28 mouse cellular contexts compared by ENCODE assay signal in the genomic region with DNA sequence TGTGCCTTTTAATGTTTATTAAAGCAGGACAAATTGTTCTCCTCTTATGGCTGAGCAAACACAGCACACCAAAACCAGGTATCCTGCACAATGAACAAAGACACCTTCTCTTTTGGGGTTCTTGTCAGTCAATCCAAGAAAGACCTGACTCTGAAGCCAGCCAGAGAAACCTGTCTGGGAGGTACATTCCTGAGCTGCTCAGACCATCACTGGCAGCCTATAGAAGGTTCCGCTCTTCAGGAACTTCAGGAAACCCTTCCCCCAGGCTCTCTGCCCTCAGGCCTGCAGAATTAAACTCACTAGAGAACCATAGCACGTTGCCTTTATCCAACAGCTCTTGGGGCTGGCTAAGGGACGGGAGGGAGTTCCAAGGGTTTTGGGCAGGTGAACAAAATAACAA.
A peak's percentile ranks its signal among the peaks of the same experiment; 100 is the strongest.
DNase-seq lines count a peak whose midpoint lies in the region; ATAC-seq and TF ChIP-seq lines count a peak whose summit lies in the region.
"Had no signal": no experiment of that assay in that cellular context is flagged by ENCODE, and none has a peak within 500 bp of the region (broad histone marks: within the 10 kb centered on the region; RNA-seq: fewer than 3 reads in every experiment).

No protein-coding gene starts in this region.

- H3K27ac ChIP-seq in embryonic facial prominence, embryonic 14.5 days (replicated peaks; ENCODE audit: low read depth, low read length), result no peak overlapping the region
- no peak overlapping the region for H3K27ac ChIP-seq in embryonic facial prominence, embryonic 10.5 days (replicated peaks)
- peak overlapping the region; percentile 41; the same call in 1 of the 2 replicates for H3K27ac ChIP-seq in lung, embryonic 15.5 days
- H3K27ac ChIP-seq in lung, postnatal 0 days (ENCODE audit: low read length), result no peak overlapping the region
- H3K27ac ChIP-seq: embryonic facial prominence, embryonic 12.5 days; embryonic facial prominence, embryonic 15.5 days; forebrain, embryonic 12.5 days had no signal

- peak; percentile 67 for DNase-seq in embryonic facial prominence, embryonic 14.5 days (ENCODE audit: low spot score)
- DNase-seq in embryonic facial prominence, embryonic 10.5 days (ENCODE audit: low spot score), result no peak
- DNase-seq in lung, postnatal 14 days, result no peak
- peak; percentile 22 for DNase-seq in lung, postnatal 0 days (ENCODE audit: low spot score)
- no peak for DNase-seq in lung, adult 2 months
- no peak for DNase-seq in Patski (ENCODE audit: low read depth, low spot score)
- DNase-seq: adrenal gland, adult 2 months; adrenal gland, postnatal 10 days; adrenal gland, postnatal 25 days; B cell, adult 2 months; cerebellum, adult 11 months; cerebellum, adult 18-20 months; cerebellum, adult 8-10 months; cerebellum, adult 9-11 months; cerebellum, postnatal 14 days; cerebellum, postnatal 36 days; embryo, embryonic 11 days had no signal

- H3K9ac ChIP-seq in embryonic facial prominence, embryonic 14.5 days (ENCODE audit: low read depth, low read length), result no peak overlapping the region
- no peak overlapping the region for H3K9ac ChIP-seq in lung, embryonic 15.5 days
- no peak overlapping the region for H3K9ac ChIP-seq in lung, postnatal 0 days (replicated peaks; ENCODE audit: low read depth)
- H3K9ac ChIP-seq: embryonic facial prominence, embryonic 12.5 days; embryonic facial prominence, embryonic 15.5 days; forebrain, embryonic 12.5 days had no signal

- no peaks in the 10 kb centered on the region for H3K36me3 ChIP-seq in embryonic facial prominence, embryonic 14.5 days (ENCODE audit: control insufficient read depth, insufficient read depth, low read length)
- H3K36me3 ChIP-seq in embryonic facial prominence, embryonic 10.5 days (replicated peaks), result no peaks in the 10 kb centered on the region
- H3K36me3 ChIP-seq in lung, embryonic 15.5 days, result no peaks in the 10 kb centered on the region
- H3K36me3 ChIP-seq in lung, postnatal 0 days (ENCODE audit: insufficient read depth, low read length), result no peaks in the 10 kb centered on the region
- H3K36me3 ChIP-seq: embryonic facial prominence, embryonic 12.5 days; embryonic facial prominence, embryonic 15.5 days; forebrain, embryonic 10.5 days; forebrain, embryonic 12.5 days; G1E had no signal

- peaks cover 23% of the 10 kb centered on the region for H3K4me1 ChIP-seq in embryonic facial prominence, embryonic 14.5 days (ENCODE audit: control insufficient read depth, insufficient read depth, low read length)
- H3K4me1 ChIP-seq in embryonic facial prominence, embryonic 10.5 days, result peaks cover 61% of the 10 kb centered on the region
- H3K4me1 ChIP-seq in lung, embryonic 15.5 days, result peaks cover 28% of the 10 kb centered on the region
- H3K4me1 ChIP-seq in lung, postnatal 0 days (ENCODE audit: insufficient read depth, low read depth, low read length), result peaks cover 3% of the 10 kb centered on the region; the same call in 1 of the 2 replicates
- no peaks in the 10 kb centered on the region for H3K4me1 ChIP-seq in lung, adult 2 months (ENCODE audit: control insufficient read depth, insufficient read depth, low read length)

- WGBS in embryonic facial prominence, embryonic 14.5 days, result 43% methylated on average over 3 of the region's 3 CpGs
- WGBS in embryonic facial prominence, embryonic 10.5 days, result 58% methylated on average over 3 of the region's 3 CpGs
- 48% methylated on average over 3 of the region's 3 CpGs for WGBS in lung, embryonic 15.5 days
- WGBS in lung, postnatal 0 days, result 36% methylated on average over 3 of the region's 3 CpGs
- WGBS in lung, adult 2 months, result 62% methylated on average over 3 of the region's 3 CpGs

- TF ChIP-seq POLR2A in lung, adult 2 months (IDR thresholded peaks at IDR 0.05; ENCODE audit: borderline replicate concordance, extremely low read depth, low read depth, low read length), result no peak

- TF ChIP-seq EP300 in lung, postnatal 0 days (IDR thresholded peaks at IDR 0.05), result no peak

- POLR2A ChIA-PET in Patski (lab: Charles Lee), result no interaction called here

- in situ Hi-C loops in Patski (cut with MboI; ENCODE audit: low pct_unique_long_range_greater_than_20kb), result no loop called here

- TF ChIP-seq CTCF in lung, postnatal 0 days (IDR thresholded peaks at IDR 0.05), result no peak
- no peak for TF ChIP-seq CTCF in lung, adult 2 months (IDR thresholded peaks at IDR 0.05; ENCODE audit: insufficient read depth, low read length)
- TF ChIP-seq CTCF in Patski (IDR thresholded peaks at IDR 0.05), result no peak

- no peak for ATAC-seq in embryonic facial prominence, embryonic 14.5 days (ENCODE audit: low read depth)
- ATAC-seq in lung, embryonic 15.5 days (ENCODE audit: borderline replicate concordance, extremely low read depth, low FRiP score, low TSS enrichment), result 0 out of 2 replicates have a peak, but pooled peaks have one; percentile 33
- ATAC-seq in lung, postnatal 0 days, result no peak
- peak; percentile 44 for ATAC-seq in Patski
- ATAC-seq: CD4-positive, CD25-positive, alpha-beta regulatory T cell, adult 4 months; forebrain, embryonic 14.5 days; forebrain, embryonic 16.5 days had no signal

- H3K9me3 ChIP-seq in embryonic facial prominence, embryonic 14.5 days (ENCODE audit: control insufficient read depth, low read length), result no peaks in the 10 kb centered on the region
- no peaks in the 10 kb centered on the region for H3K9me3 ChIP-seq in embryonic facial prominence, embryonic 10.5 days
- no peaks in the 10 kb centered on the region for H3K9me3 ChIP-seq in lung, embryonic 15.5 days
- H3K9me3 ChIP-seq in lung, postnatal 0 days (ENCODE audit: low read length), result no peaks in the 10 kb centered on the region
- H3K9me3 ChIP-seq: embryonic facial prominence, embryonic 12.5 days; embryonic facial prominence, embryonic 15.5 days; forebrain, embryonic 10.5 days; forebrain, embryonic 12.5 days had no signal

- H3K4me3 ChIP-seq in embryonic facial prominence, embryonic 14.5 days (ENCODE audit: low read depth, low read length), result no peak overlapping the region
- no peak overlapping the region for H3K4me3 ChIP-seq in embryonic facial prominence, embryonic 10.5 days
- no peak overlapping the region for H3K4me3 ChIP-seq in lung, embryonic 15.5 days
- H3K4me3 ChIP-seq in lung, postnatal 0 days (ENCODE audit: low read depth, low read length), result no peak overlapping the region
- no peak overlapping the region for H3K4me3 ChIP-seq in lung, adult 2 months (replicated peaks; ENCODE audit: extremely low read depth, low read depth, low read length)
- H3K4me3 ChIP-seq: embryonic facial prominence, embryonic 12.5 days; embryonic facial prominence, embryonic 15.5 days; erythroblast, embryonic 14.5 days; forebrain, embryonic 10.5 days; forebrain, embryonic 12.5 days had no signal

- H3K27me3 ChIP-seq in embryonic facial prominence, embryonic 14.5 days (replicated peaks; ENCODE audit: control insufficient read depth, insufficient read depth, low read length), result peaks cover 17% of the 10 kb centered on the region; the same call in 1 of the 2 replicates
- peaks cover 87% of the 10 kb centered on the region for H3K27me3 ChIP-seq in embryonic facial prominence, embryonic 10.5 days (replicated peaks; ENCODE audit: low read depth, poor library complexity, severe bottlenecking)
- peaks cover 24% of the 10 kb centered on the region for H3K27me3 ChIP-seq in lung, embryonic 15.5 days
- H3K27me3 ChIP-seq in lung, postnatal 0 days (replicated peaks; ENCODE audit: insufficient read depth, low read length), result peaks cover 9% of the 10 kb centered on the region
- no peaks in the 10 kb centered on the region for H3K27me3 ChIP-seq in Patski
- H3K27me3 ChIP-seq: CH12.LX had no signal

- CTCF ChIA-PET in Patski (lab: Charles Lee), result interaction anchor here (1.4 kb wide), 1 partner anchor 14 kb away, joined by 4 read pairs; no protein-coding TSS in a partner anchor

- no peak overlapping the region for H3K4me2 ChIP-seq in embryonic facial prominence, embryonic 14.5 days (ENCODE audit: low read depth, low read length)
- no peak overlapping the region for H3K4me2 ChIP-seq in lung, embryonic 15.5 days
- no peak overlapping the region for H3K4me2 ChIP-seq in lung, postnatal 0 days (replicated peaks; ENCODE audit: low read depth, low read length)
- H3K4me2 ChIP-seq: embryonic facial prominence, embryonic 12.5 days; embryonic facial prominence, embryonic 15.5 days; forebrain, embryonic 12.5 days had no signal

Comparison
In these comparisons a context has a peak if more than half of its experiments do, and no peak if none do; other contexts are left out.
1. ATAC-seq: peak in lung, embryonic 15.5 days (single experiment) and Patski (single experiment); none in embryonic facial prominence, embryonic 14.5 days (single experiment) and lung, postnatal 0 days (single experiment).
2. DNase-seq: peak in embryonic facial prominence, embryonic 14.5 days (single experiment) and lung, postnatal 0 days (single experiment); none in embryonic facial prominence, embryonic 10.5 days (single experiment), lung, postnatal 14 days (single experiment), lung, adult 2 months (single experiment) and Patski (single experiment).